16 mouse cellular contexts compared by ENCODE assay signal in the genomic region with DNA sequence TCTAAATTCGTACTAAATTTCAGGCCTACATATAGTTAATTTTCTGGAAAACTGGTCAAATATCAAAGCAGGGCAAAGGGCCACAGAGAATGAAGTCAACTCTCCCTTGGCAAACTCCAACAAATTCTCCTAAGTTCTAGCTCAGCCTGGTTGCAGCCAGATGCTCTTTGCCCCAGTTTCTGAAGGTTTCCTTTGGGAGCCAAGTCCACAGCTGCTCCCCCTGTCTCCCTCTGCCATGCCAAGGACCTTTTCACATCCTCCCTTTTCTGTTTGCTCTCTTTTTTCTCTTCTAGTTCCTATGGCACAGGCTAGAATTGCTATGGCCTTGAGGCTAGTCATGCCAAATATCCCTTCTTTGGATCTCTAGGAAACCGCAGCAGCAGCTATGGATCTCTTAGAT. TPM values are rescaled to one million over a fixed set of nuclear protein-coding genes. Genes with fewer than 3 reads are reported as not detected.
DNase-seq lines count a peak whose midpoint lies in the region; ATAC-seq and TF ChIP-seq lines count a peak whose summit lies in the region.
"Had no signal": no experiment of that assay in that cellular context is flagged by ENCODE, and none has a peak within 500 bp of the region (broad histone marks: within the 10 kb centered on the region; RNA-seq: fewer than 3 reads in every experiment).

No protein-coding gene starts in this region.

- no peak overlapping the region for H3K4me2 ChIP-seq in intestine, postnatal 0 days (replicated peaks; ENCODE audit: low read depth)
- H3K4me2 ChIP-seq: embryonic facial prominence, embryonic 13.5 days; limb, embryonic 12.5 days; neural tube, embryonic 13.5 days had no signal

- 90% methylated on average over 2 of the region's 2 CpGs for WGBS in thymus, adult 2 months
- 87% methylated on average over 2 of the region's 2 CpGs for WGBS in intestine, postnatal 0 days

- H3K27ac ChIP-seq in thymus, adult 2 months (ENCODE audit: control insufficient read depth, insufficient read depth, low read length), result no peak overlapping the region
- no peak overlapping the region for H3K27ac ChIP-seq in intestine, postnatal 0 days (ENCODE audit: low read depth, low read length)
- H3K27ac ChIP-seq: embryonic facial prominence, embryonic 13.5 days; limb, embryonic 12.5 days; neural tube, embryonic 13.5 days had no signal

- no peak for TF ChIP-seq CTCF in thymus, adult 2 months (IDR thresholded peaks at IDR 0.05; ENCODE audit: borderline replicate concordance, control insufficient read depth, extremely low read depth, insufficient read depth, low read length, poor library complexity)
- TF ChIP-seq CTCF in intestine, postnatal 0 days (IDR thresholded peaks at IDR 0.05; ENCODE audit: low read depth), result no peak

- no peak overlapping the region for H3K9ac ChIP-seq in intestine, postnatal 0 days (ENCODE audit: low read depth, low read length)
- H3K9ac ChIP-seq: embryonic facial prominence, embryonic 13.5 days; limb, embryonic 12.5 days; neural tube, embryonic 13.5 days had no signal

- no peak for TF ChIP-seq POLR2A in thymus, adult 2 months (IDR thresholded peaks at IDR 0.05; ENCODE audit: control insufficient read depth, extremely low read depth, insufficient read depth, low read length, poor library complexity)

- no peak overlapping the region for H3K4me3 ChIP-seq in thymus, adult 2 months (ENCODE audit: control insufficient read depth, insufficient read depth, low read length)
- H3K4me3 ChIP-seq in intestine, postnatal 0 days (ENCODE audit: low read depth, low read length), result no peak overlapping the region
- H3K4me3 ChIP-seq: embryonic facial prominence, embryonic 13.5 days; limb, embryonic 12.5 days; megakaryocyte, embryonic 14.5 days; neural tube, embryonic 13.5 days had no signal

- H3K36me3 ChIP-seq in thymus, adult 2 months (ENCODE audit: control insufficient read depth, insufficient read depth, low read length), result no peaks in the 10 kb centered on the region
- H3K36me3 ChIP-seq in intestine, postnatal 0 days (ENCODE audit: control insufficient read depth, insufficient read depth), result no peaks in the 10 kb centered on the region
- H3K36me3 ChIP-seq: embryonic facial prominence, embryonic 13.5 days; limb, embryonic 12.5 days; neural tube, embryonic 13.5 days had no signal

- no peaks in the 10 kb centered on the region for H3K9me3 ChIP-seq in intestine, postnatal 0 days (ENCODE audit: control insufficient read depth)
- H3K9me3 ChIP-seq: embryonic facial prominence, embryonic 13.5 days; limb, embryonic 12.5 days; megakaryocyte, embryonic 14.5 days; neural tube, embryonic 13.5 days had no signal

- peak; percentile 29 for DNase-seq in left cerebral cortex, postnatal 4 days
- no peak for DNase-seq in left cerebral cortex, adult 9 months (ENCODE audit: low spot score in 2 of 2)
- peak; percentile 8 to 50 for DNase-seq in adrenal gland, postnatal 36 days
- peak; percentile 30 for DNase-seq in gastrocnemius, postnatal 10 days
- peak; percentile 40 for DNase-seq in kidney, postnatal 14 days
- no peak for DNase-seq in thymus, adult 2 months
- DNase-seq: cerebellum, adult 18-20 months; right cerebral cortex, postnatal 25 days; thymus, adult 18-20 months had no signal

- no peaks in the 10 kb centered on the region for H3K4me1 ChIP-seq in thymus, adult 2 months (replicated peaks; ENCODE audit: control insufficient read depth, insufficient read depth, low read length)
- no peaks in the 10 kb centered on the region for H3K4me1 ChIP-seq in intestine, postnatal 0 days (replicated peaks; ENCODE audit: control insufficient read depth, insufficient read depth, low read length)
- H3K4me1 ChIP-seq: embryonic facial prominence, embryonic 13.5 days; limb, embryonic 12.5 days; neural tube, embryonic 13.5 days had no signal

- ATAC-seq in intestine, postnatal 0 days, result no peak

- H3K27me3 ChIP-seq in thymus, adult 2 months (ENCODE audit: control insufficient read depth, insufficient read depth, low read length), result no peaks in the 10 kb centered on the region
- no peaks in the 10 kb centered on the region for H3K27me3 ChIP-seq in intestine, postnatal 0 days (replicated peaks; ENCODE audit: control insufficient read depth, insufficient read depth, low read length)
- H3K27me3 ChIP-seq: embryonic facial prominence, embryonic 13.5 days; limb, embryonic 12.5 days; megakaryocyte, embryonic 14.5 days; neural tube, embryonic 13.5 days had no signal

- intact Hi-C loops in left cerebral cortex, postnatal 4 days (cut with DNase I), result no loop called here

RNA-seq across cellular contexts. Expression of a gene that starts 43.8 kb away (rescaled TPM):
- total RNA-seq in left cerebral cortex, postnatal 4 days (2021), result not detected
- total RNA-seq in adrenal gland, postnatal 36 days (2021), result under 1 TPM in 1 of 2 experiments, not detected in 1; 0.36 TPM
- total RNA-seq in gastrocnemius, postnatal 10 days (2021), result under 1 TPM in 1 of 2 experiments, not detected in 1; 0.16 TPM
- 0.18 and 0.46 TPM in 2 replicates for polyA plus RNA-seq in thymus, adult 2 months (2012; rRNA removed)
- not detected in 2 replicates for polyA plus RNA-seq in intestine, postnatal 0 days (2015; fragmentation: Nextera tagmentation; extraction: Ambion mirVana)
- total RNA-seq: hematopoietic stem cell, adult 5-6 weeks; layer of hippocampus, adult 8-10 months had no signal
- polyA plus RNA-seq: embryonic facial prominence, embryonic 13.5 days; limb, embryonic 12.5 days had no signal

Comparison
In these comparisons a context has a peak if more than half of its experiments do, and no peak if none do; other contexts are left out.
1. DNase-seq: peak in left cerebral cortex, postnatal 4 days (single experiment), adrenal gland, postnatal 36 days (2 of 2), gastrocnemius, postnatal 10 days (single experiment) and kidney, postnatal 14 days (single experiment); none in left cerebral cortex, adult 9 months (0 of 2) and thymus, adult 2 months (single experiment).